Mouse (Mus musculus) central nervous system, embryonic 11.5 days (tissue): Measurements from ENCODE around the gene Gm17662. TPM values are rescaled to one million over a fixed set of nuclear protein-coding genes. Genes with fewer than 3 reads are reported as not detected.

Experiments used
- polyA plus RNA-seq: library from polyadenylated mRNA; depleted of rRNA; stranded (reverse); fragments of >200 nt; gene quantifications from 2 replicates; pipeline ENCODE4 v1.2.3, GENCODE M21; 2012; rRNA removed

Gm17662 gene
- not detected in 2 replicates for polyA plus RNA-seq

DNA sequence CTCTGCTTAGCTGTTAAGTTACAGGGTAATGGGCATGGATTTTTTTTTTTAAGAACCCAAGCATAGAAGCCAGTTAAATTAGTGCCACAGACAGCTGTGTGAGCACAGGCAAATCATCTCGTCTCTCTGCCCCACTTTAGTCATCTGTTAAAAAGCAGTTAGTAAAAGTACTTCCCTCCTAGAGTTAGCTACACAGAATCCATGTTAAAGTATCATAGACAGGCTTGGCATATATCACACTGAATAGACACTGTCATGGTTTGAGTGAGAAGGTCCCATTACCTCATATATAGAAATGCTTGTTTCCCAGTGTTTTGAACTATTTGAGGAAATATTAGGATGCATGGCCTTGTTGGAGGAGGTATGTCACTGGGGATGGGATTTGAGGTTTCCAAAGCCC is at the start of gene Gm17662:
TSS of gene Gm17662 (plus strand) at position 301 of the 400 bp plus-strand sequence.

DNA sequence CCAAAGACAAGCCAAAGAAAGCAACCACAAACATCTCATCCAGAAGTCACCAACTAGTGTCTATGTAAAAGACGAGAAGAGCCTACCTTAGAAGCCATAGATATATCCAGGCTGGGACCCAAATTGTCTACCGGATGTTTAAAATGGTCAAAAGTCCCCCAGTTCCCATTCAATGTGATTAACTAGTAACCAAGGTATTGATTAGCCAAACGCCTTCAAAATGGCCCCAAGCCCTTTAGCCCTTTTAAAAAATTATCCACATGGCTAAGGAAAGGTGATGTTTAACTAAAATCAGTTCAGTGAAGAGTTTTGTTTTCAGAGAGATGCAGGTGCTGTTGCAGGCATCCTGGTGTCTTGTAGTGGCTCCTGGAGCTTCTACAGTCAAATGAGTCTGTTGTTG is 19.2 kb downstream of the Gm17662 start, which contains the start of gene C8a:
TSS of gene C8a (minus strand) at position 76 of the 400 bp plus-strand sequence.

Other genes starting within 250 kb of the Gm17662 start
- gene C8b, start 91.0 kb upstream of the Gm17662 start, polyA plus RNA-seq, result 0.16 and 0.29 TPM in 2 replicates
- 0.51 and 1.3 TPM in 2 replicates for gene C8a, start 19.1 kb downstream of the Gm17662 start, polyA plus RNA-seq
- gene Fyb2, start 56.1 kb downstream of the Gm17662 start, polyA plus RNA-seq, result 0.12 and 0.13 TPM in 2 replicates